Mouse (Mus musculus): Measurements from ENCODE around the gene Klk1b24.
"Not testable (repeated sequence)": the region's sequence is repeated elsewhere in the genome, so short reads cannot be mapped to it uniquely, and the experiment has no call there.

Gene Klk1b24

DNA sequence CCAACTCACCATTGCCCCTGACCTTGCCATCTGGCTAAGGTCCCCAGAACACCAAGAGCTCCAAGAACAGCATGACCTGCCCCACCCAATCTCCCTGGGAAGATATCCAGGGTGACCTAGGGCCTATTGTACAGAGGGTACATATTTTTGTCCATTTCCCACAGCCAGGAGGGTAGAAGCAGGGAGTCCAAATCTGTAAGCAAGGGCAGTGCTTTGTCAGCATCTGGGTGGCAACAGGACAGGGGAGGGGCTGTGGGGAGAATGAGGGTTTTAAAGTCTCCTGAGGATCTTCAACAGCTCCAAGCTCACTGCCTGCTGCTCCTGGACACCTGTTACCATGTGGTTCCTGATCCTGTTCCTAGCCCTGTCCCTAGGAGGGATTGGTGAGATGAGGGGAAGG, at the start of gene Klk1b24:
Gene Klk1b24 (plus strand): TSS at position 301 of the 400 bp plus-strand sequence.
- DNase-seq (ENCODE audit: low spot score in 2 of 2): not testable (repeated sequence)

DNA sequence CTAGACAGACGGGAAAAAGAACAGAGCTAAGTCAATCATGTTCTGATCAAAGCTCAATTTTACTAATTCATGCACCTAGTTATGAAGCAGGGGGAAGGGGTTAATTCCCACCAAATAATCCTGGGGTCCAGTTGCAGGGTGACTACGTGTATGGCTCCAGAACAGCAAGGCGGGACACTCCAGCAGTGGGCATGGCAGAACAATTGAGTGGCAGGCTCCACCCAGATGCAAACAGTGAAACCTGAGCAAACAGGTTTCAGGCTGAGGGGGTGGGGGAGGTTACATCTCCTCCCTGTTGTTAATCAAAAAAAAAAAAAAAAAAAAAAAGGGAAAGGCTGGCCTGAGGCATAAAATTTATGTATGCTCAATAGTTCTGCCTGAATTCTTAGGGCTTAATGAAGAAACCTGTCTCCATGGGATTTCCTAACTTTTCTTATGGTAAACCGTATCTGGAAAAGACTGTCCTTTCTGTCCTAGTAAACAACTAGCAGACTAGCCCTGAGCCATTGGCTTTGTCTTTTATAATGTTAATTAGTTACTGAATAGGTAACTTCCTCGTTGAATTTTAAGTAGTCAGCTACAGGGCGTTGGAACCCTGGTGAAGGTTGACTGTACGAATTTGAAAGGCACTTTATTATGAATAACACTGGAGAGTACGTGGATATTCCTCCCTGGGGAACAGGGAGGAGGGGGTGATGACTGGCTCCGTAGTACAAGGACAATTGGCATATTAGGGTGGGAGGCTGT, 8.6 kb upstream of the Klk1b24 start:
- no peak for DNase-seq (ENCODE audit: low spot score in 2 of 2)

GRCm38 (mm10) chr7:44186516-44186915, 1.5 kb upstream of the Klk1b24 start:
- DNase-seq (ENCODE audit: low spot score in 2 of 2): not testable (repeated sequence)

- DNase-seq (ENCODE audit: low spot score in 2 of 2): not testable (repeated sequence)
Measured at GRCm38 (mm10) chr7:44193466-44193865, 5.4 kb downstream of the Klk1b24 start.

GRCm38 (mm10) chr7:44197891-44198290, 9.9 kb downstream of the Klk1b24 start, which contains the start of gene Klk1b3:
Gene Klk1b3, plus strand, starts transcription at chr7:44198191.
- no peak for DNase-seq (ENCODE audit: low spot score in 2 of 2)

- DNase-seq (ENCODE audit: low spot score in 2 of 2): not testable (repeated sequence)
Measured at GRCm38 (mm10) chr7:44207135-44207534, 19.1 kb downstream of the Klk1b24 start, which contains the start of gene Klk1b4. Gene Klk1b4, plus strand, starts transcription at chr7:44207435.

DNA sequence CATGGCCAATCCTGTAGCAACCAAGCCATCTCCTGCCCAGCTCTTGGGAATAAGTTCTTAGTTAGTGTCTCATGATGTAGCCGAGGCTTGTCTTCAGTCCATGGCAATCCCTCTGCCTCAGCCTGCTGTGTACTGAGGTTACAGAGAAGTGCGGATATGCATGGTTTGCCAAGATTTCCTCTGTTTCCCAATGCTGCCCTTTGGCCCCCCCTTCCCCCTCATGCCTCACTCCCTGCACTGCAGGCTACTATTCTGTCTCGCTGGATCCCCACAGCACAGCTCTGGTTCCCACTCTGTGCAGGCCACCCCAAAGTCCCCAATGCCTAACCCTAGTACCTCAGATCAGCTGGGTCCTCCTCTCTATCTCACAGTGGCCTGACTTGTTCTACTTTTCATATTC, 20.3 kb downstream of the Klk1b24 start:
- DNase-seq (ENCODE audit: low spot score in 2 of 2): no peak

GRCm38 (mm10) chr7:44215645-44216044, 27.6 kb downstream of the Klk1b24 start, which contains the start of gene Klk1b5:
Gene Klk1b5, plus strand, starts transcription at chr7:44215945.
- no peak for DNase-seq (ENCODE audit: low spot score in 2 of 2)

DNA sequence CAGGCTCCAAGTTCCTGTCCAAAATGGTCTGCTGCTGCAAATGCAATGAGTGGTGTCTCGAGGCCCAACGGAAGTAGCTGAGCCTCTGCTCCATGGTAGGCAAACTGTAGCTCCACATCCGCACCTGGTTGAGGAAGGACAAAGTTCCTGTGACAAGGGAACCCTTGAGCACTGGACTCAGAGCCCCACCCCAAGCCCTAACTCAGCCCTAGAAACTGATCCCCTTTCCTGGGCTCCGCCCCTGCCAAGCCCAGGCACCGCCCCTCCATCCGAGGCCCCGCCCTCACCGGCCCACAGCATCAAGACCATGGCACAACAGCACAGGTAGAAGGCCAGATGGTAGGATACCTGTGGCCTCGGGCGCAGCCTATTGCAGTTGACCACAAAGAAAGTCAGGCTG, 33.6 kb downstream of the Klk1b24 start:
- not testable (repeated sequence) for DNase-seq (ENCODE audit: low spot score in 2 of 2)

- DNase-seq (ENCODE audit: low spot score in 2 of 2): not testable (repeated sequence)
Measured at GRCm38 (mm10) chr7:44222335-44222734, 34.3 kb downstream of the Klk1b24 start.

GRCm38 (mm10) chr7:44225076-44225475, 37.0 kb downstream of the Klk1b24 start, which contains the start of gene Klk1:
Gene Klk1, plus strand, starts transcription at chr7:44225360.
- DNase-seq (ENCODE audit: low spot score in 2 of 2): no peak

GRCm38 (mm10) chr7:44235909-44236308, 47.9 kb downstream of the Klk1b24 start, which contains the start of gene Gm36864:
Gene Gm36864, plus strand, starts transcription at chr7:44236177.
- DNase-seq (ENCODE audit: low spot score in 2 of 2): no peak

- DNase-seq (ENCODE audit: low spot score in 2 of 2): no peak
Measured at GRCm38 (mm10) chr7:44239913-44240312, 51.9 kb downstream of the Klk1b24 start.

GRCm38 (mm10) chr7:44240712-44241111, 52.7 kb downstream of the Klk1b24 start:
- DNase-seq (ENCODE audit: low spot score in 2 of 2): no peak

GRCm38 (mm10) chr7:44241163-44241562, 53.1 kb downstream of the Klk1b24 start:
- DNase-seq (ENCODE audit: low spot score in 2 of 2): no peak
